In the genomic region with DNA sequence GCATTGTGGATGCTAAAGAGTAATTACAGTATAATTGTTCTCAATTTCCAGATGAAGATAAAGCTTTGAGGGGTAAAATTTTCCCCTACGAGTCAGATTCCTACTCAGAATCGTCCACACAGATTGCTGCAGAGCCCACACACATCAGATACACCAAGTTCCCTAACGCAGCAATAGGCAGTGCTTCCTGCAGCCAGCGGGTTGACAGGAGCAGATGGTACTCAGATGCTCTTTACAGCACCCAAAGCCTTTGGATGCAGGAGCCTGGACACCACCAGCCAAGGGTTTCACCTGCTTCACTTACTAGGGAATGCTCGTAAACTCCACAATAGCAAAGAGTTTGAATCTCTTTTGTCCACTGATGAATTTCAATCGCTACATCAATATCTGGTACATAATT, we compare ENCODE assay signal across 19 mouse cellular contexts. TPM values are rescaled to one million over a fixed set of nuclear protein-coding genes. Genes with fewer than 3 reads are reported as not detected.
DNase-seq lines count a peak whose midpoint lies in the region; TF ChIP-seq lines count a peak whose summit lies in the region.
"Had no signal": no experiment of that assay in that cellular context is flagged by ENCODE, and none has a peak within 500 bp of the region (broad histone marks: within the 10 kb centered on the region; RNA-seq: fewer than 3 reads in every experiment).

No protein-coding gene starts in this region.

- no peak overlapping the region for H3K27ac ChIP-seq in cerebellum, adult 2 months (ENCODE audit: insufficient read depth, low read length)
- H3K27ac ChIP-seq: forebrain, embryonic 15.5 days; heart, adult 2 months; heart, embryonic 15.5 days; hindbrain, embryonic 13.5 days; hindbrain, postnatal 0 days had no signal

- no peaks in the 10 kb centered on the region for H3K27me3 ChIP-seq in cerebellum, adult 2 months (ENCODE audit: control insufficient read depth, insufficient read depth, low read length)
- H3K27me3 ChIP-seq: forebrain, embryonic 15.5 days; hindbrain, embryonic 13.5 days; Patski had no signal

- TF ChIP-seq CTCF in cerebellum, adult 2 months (IDR thresholded peaks at IDR 0.05; ENCODE audit: borderline replicate concordance, insufficient read depth, low read depth, low read length), result no peak

- TF ChIP-seq POLR2A in cerebellum, adult 2 months (IDR thresholded peaks at IDR 0.05; ENCODE audit: borderline replicate concordance, insufficient read depth, low read length), result no peak

- 26% methylated on average over 6 of the region's 6 CpGs for WGBS in cerebellum, adult 2 months

- DNase-seq in cerebellum, adult 2 months, result peak; percentile 51 to 66
- no peak for DNase-seq in cerebellum, postnatal 4 days (ENCODE audit: low spot score in 2 of 2)
- peak; percentile 80 for DNase-seq in brain, adult 2 months (ENCODE audit: low read depth, low spot score)
- peak; percentile 66 for DNase-seq in cerebellum, adult 9-10 months
- peak; percentile 43 to 47 for DNase-seq in cerebellum, postnatal 36 days
- DNase-seq in urinary bladder, postnatal 36 days (ENCODE audit: low spot score in 2 of 2), result no peak
- no peak for DNase-seq in right cerebral cortex, postnatal 25 days
- DNase-seq: adrenal gland, postnatal 14 days; gastrocnemius, postnatal 10 days; heart, adult 2 months; heart, postnatal 14 days; kidney, adult 11 months had no signal

- no peak overlapping the region for H3K4me3 ChIP-seq in cerebellum, adult 2 months (replicated peaks; ENCODE audit: insufficient read depth, low read depth, low read length)
- H3K4me3 ChIP-seq: forebrain, embryonic 15.5 days; heart, adult 2 months; heart, embryonic 15.5 days; hindbrain, embryonic 13.5 days had no signal

- H3K4me1 ChIP-seq in cerebellum, adult 2 months (ENCODE audit: control insufficient read depth, insufficient read depth, low read length), result peaks cover 11% of the 10 kb centered on the region; the same call in 1 of the 2 replicates
- H3K4me1 ChIP-seq: forebrain, embryonic 15.5 days; heart, embryonic 15.5 days; hindbrain, embryonic 13.5 days had no signal

RNA-seq across cellular contexts. Expression of a gene that starts 12.7 kb away (rescaled TPM):
- polyA plus RNA-seq in cerebellum, adult 2 months (2012; rRNA removed), result 71.3 and 81.7 TPM in 2 replicates
- polyA plus RNA-seq: activated CD4-positive, CD25-positive, alpha-beta regulatory T cell, adult 4 months had no signal

RNA-seq across cellular contexts. Expression of a gene that starts 18.5 kb away (rescaled TPM):
- 0.29 and 0.36 TPM in 2 replicates for polyA plus RNA-seq in cerebellum, adult 2 months (2012; rRNA removed)
- polyA plus RNA-seq: activated CD4-positive, CD25-positive, alpha-beta regulatory T cell, adult 4 months; heart, embryonic 11.5 days had no signal

RNA-seq across cellular contexts. Expression of a gene that starts 18.6 kb away (rescaled TPM):
- polyA plus RNA-seq in cerebellum, adult 2 months (2012; rRNA removed), result 5.4 and 5.7 TPM in 2 replicates

RNA-seq across cellular contexts. Expression of a gene that starts 38.0 kb away (rescaled TPM):
- polyA plus RNA-seq in cerebellum, adult 2 months (2012; rRNA removed), result 27.3 and 28.5 TPM in 2 replicates

RNA-seq across cellular contexts. Expression of a gene that starts 55.5 kb away (rescaled TPM):
- 28.0 and 31.7 TPM in 2 replicates for polyA plus RNA-seq in cerebellum, adult 2 months (2012; rRNA removed)

Comparison
In these comparisons a context has a peak if more than half of its experiments do, and no peak if none do; other contexts are left out.
1. DNase-seq: peak in cerebellum, adult 2 months (2 of 2), brain, adult 2 months (single experiment), cerebellum, adult 9-10 months (single experiment) and cerebellum, postnatal 36 days (2 of 2); none in cerebellum, postnatal 4 days (0 of 2), urinary bladder, postnatal 36 days (0 of 2) and right cerebral cortex, postnatal 25 days (single experiment).